Comparison of ENCODE assay signal across 16 mouse cellular contexts in the genomic region with DNA sequence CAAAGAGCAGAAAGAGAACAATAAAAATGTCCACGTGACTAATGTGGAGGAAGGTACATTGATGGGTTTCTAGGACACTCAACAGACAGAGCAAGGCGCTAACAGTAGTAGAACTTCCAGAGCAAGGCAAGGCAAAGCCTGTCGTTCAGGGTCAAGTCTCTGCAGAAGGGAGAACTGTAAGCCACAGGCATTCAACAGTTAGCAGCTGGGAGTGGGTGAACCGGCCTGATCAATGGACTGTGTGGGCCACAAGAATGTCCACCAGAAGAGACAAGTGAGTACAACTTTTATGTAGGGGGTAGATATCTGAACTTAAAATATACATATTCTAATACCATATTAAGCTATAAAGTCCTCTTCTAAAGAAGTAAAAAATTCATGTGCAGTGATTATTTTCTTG. TPM values are rescaled to one million over a fixed set of nuclear protein-coding genes. Genes with fewer than 3 reads are reported as not detected.
DNase-seq lines count a peak whose midpoint lies in the region; TF ChIP-seq lines count a peak whose summit lies in the region.
"Had no signal": no experiment of that assay in that cellular context is flagged by ENCODE, and none has a peak within 500 bp of the region (broad histone marks: within the 10 kb centered on the region; RNA-seq: fewer than 3 reads in every experiment).

No protein-coding gene starts in this region.

- H3K79me2 ChIP-seq in myocyte (ENCODE audit: control insufficient read depth, insufficient read depth) = no peaks in the 10 kb centered on the region

- no peak overlapping the region for H3K4me3 ChIP-seq in myocyte

- no peaks in the 10 kb centered on the region for H3K36me3 ChIP-seq in myocyte (ENCODE audit: control insufficient read depth, insufficient read depth)
- H3K36me3 ChIP-seq: G1E had no signal

- no peak for DNase-seq in layer of hippocampus, adult 9-10 months (ENCODE audit: low spot score)
- DNase-seq: adrenal gland, adult 2 months; adrenal gland, adult 8-10 months; adrenal gland, postnatal 10 days; adrenal gland, postnatal 14 days; adrenal gland, postnatal 25 days; adrenal gland, postnatal 36 days; B cell, adult 2 months; cerebellum, adult 11 months; cerebellum, adult 11-12 months; cerebellum, adult 18-20 months; cerebellum, adult 2 months had no signal

- no peak for TF ChIP-seq POLR2A in myocyte (IDR thresholded peaks at IDR 0.05; ENCODE audit: insufficient read length, low read depth)

- no peaks in the 10 kb centered on the region for H3K27me3 ChIP-seq in myocyte (ENCODE audit: control insufficient read depth, insufficient read depth, insufficient read length)
- H3K27me3 ChIP-seq: CH12.LX, Patski had no signal

- H3K4me2 ChIP-seq in myocyte (ENCODE audit: low read depth) = no peak overlapping the region

- no peak overlapping the region for H3ac ChIP-seq in myocyte (ENCODE audit: control insufficient read depth, insufficient read length)

TF ChIP-seq in myocyte, 11 proteins besides CTCF, POLR2A, EP300 and RAD21:
- TF ChIP-seq SRF (IDR thresholded peaks at IDR 0.05; ENCODE audit: control insufficient read depth, insufficient read length, low read depth) (no peak), MYOG (IDR thresholded peaks at IDR 0.05; ENCODE audit: control insufficient read depth in 1 of 3, insufficient read depth in 1 of 3, insufficient read length in 2 of 3, low read depth in 2 of 3) (peak in 1 of 3 experiments; percentile 65), MYOD1 (IDR thresholded peaks at IDR 0.05; ENCODE audit: control insufficient read depth in 1 of 3, insufficient read length in 2 of 3, low read depth in 2 of 3) (peak in 2 of 3 experiments; percentile 30 to 65), TCF3 (IDR thresholded peaks at IDR 0.05; ENCODE audit: insufficient read length, low read depth) (no peak)

RNA-seq across cellular contexts. Expression of a gene that starts 41.4 kb away (rescaled TPM):
- polyA plus RNA-seq in myocyte (2012; fragmentation: generic; extraction: Trizol) = 4.4 TPM

RNA-seq across cellular contexts. Expression of a gene that starts 43.6 kb away (rescaled TPM):
- polyA plus RNA-seq in myocyte (2012; fragmentation: generic; extraction: Trizol) = 3.1 TPM
